Mouse (Mus musculus) kidney, postnatal 4 days (tissue): ENCODE data around the gene Tmem94.
A peak's percentile ranks its signal among the peaks of the same experiment; 100 is the strongest.

Experiments used
- DNase-seq, 2 experiments: peaks; one replicate each; pipeline ENCODE4 v3.0.0; 2021; ENCODE audit warnings: mixed read lengths in 2 of 2

Tmem94 gene

DNA sequence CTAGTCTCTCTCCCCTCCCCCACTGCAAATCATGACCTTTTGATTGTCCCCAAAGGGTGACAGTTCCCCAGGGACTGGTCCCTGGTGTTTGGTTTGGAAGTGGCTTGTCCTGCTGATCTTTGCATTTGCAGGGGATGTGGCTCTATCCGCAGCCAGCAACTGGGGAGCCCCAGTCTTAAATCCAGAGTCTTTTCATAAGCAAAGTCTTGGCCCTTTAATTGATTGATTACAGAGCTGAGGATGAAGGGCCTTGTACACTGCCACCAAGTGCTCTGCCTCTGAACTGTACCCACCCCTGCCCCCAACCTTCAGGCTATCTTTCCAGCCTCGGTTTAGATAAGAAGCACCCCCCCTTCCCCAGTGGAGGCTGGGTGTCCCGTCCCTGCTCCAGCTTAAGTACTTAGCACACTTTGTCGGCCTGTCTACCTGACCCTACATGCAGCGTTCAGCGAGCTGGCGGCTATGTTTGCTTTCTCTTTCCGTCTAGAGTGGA is 67.8 kb downstream of the Tmem94 start:
- DNase-seq = peak; percentile 51 to 67

GRCm38 (mm10) chr11:115834033-115834432 is 68.8 kb downstream of the Tmem94 start:
- peak in 1 of 2 experiments; percentile 31 for DNase-seq

DNA sequence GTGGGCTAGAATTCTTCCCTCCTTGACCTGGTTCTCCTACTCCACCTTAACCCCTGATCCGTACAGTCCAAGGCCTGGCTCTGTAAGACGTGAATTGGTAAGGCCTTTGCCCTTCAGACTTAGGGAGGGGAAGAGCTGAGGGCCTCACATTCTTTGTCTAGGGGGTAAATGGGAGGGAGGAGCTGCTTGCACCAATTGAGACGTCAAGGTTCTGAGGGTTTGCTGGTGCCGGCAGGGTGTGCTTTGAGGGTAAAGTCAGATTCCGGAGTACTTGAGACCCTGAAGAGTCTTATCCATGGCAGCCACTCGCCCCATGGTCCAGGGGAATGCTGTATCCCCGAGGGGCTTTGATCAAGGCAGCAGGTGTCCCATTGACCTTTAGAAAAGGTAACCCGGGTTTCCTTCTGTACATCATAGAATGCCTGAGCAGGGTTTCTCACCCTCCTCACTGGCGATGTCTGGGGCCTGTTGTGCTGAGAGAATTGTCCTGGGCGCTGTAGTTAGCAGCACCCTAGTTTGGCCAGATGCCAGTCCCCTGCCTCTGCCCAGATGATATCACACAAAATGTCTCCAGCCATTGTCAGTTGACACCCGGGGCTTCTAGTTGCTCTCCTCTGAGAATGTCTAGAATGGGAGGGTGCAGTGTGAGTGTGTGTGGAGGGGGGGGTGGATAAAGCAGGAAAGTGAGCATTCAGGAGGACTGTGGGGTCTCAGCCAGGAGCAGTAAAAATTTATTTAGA is 71.6 kb downstream of the Tmem94 start:
- DNase-seq = peak; percentile 31 to 53

GRCm38 (mm10) chr11:115837606-115838345 is 72.5 kb downstream of the Tmem94 start:
- DNase-seq = peak in 1 of 2 experiments; percentile 34

DNA sequence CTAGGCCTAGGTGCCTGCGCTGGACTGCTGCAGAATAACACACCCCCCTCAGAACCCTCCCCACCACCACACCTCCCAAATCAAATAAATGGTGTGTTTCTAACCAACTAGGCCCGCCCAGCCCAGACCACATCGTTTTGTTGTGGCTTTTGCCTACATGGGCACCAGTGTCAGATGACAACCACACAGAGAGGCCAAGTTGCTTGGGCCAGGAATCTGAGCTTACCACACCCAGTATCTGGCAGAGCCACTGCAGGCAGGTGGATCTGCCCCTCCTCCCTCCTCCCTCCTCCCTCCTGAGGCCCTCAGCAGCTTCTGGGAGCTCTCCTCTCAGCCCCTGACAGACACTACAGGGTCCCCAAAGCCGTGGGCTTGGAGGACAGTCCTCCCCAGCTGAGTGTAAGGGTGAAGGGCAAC is 73.7 kb downstream of the Tmem94 start:
- peak; percentile 24 to 43 for DNase-seq

DNA sequence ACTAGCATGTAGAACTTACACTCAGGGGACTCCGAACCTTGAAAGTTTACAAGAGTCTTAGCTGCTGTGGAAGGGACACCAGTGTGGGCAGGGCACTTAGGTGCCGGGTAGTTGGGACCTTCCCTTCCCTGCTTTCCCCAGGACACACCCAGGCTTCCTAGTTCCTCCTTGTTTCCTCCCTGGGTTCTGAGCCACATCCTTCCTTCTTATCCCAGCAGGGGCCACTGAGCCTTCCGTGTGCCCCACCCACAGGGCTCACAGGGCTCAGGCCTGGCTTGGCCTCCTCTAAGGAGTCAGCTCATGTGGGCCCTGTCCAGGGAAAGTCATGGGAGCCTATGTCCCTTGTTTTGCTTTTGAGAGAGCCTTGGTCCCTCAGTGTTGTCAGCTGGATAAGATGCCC is 74.5 kb downstream of the Tmem94 start:
- no peak for DNase-seq

DNA sequence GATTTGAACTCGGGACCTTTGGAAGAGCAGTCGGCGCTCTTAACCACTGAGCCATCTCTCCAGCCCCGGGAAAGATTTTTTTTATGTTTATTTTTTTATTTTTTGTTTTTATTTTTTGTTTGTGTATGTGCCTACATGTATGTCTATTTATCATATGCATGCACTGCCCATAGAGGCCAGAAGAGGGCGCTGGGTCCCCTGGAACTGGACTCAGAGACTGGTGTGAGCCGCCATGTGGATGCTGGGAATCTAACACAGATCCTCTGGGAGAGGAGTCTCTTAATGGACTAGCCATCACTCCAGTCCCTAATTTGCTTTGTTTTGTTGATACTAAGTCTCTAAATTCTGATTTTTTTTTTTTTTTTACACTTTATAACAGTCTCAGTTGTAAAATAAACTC is 75.8 kb downstream of the Tmem94 start:
- DNase-seq = no peak

DNA sequence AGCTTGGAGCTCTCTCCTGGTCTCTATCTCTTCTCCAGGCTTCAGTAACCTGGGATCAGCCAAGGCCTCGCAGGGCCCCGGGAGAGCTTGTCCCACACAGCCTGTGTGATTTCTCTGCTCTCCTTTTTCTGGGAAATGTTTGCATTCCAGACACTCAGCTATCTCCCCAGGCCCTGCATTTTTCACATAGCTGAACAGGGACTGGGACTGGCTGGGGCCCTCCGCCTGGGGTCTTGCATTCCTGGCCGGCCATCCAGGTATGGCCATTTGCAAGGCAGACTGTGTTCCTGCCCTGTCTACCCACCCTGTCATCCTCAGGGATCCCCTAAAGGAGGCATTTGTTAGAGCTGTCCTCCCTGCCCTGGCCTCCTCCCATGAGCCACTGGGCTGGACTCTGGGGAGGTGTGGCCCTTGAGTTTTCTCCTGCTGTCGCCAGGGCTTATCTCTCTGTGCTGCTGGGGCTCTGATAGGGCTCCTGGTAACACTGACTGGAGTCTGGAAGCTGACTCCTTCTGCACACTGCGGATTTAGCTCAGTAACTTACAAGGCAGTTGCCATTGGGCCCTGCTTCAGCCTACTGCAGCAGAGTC is 76.8 kb downstream of the Tmem94 start:
- peak; percentile 52 to 64 for DNase-seq

DNA sequence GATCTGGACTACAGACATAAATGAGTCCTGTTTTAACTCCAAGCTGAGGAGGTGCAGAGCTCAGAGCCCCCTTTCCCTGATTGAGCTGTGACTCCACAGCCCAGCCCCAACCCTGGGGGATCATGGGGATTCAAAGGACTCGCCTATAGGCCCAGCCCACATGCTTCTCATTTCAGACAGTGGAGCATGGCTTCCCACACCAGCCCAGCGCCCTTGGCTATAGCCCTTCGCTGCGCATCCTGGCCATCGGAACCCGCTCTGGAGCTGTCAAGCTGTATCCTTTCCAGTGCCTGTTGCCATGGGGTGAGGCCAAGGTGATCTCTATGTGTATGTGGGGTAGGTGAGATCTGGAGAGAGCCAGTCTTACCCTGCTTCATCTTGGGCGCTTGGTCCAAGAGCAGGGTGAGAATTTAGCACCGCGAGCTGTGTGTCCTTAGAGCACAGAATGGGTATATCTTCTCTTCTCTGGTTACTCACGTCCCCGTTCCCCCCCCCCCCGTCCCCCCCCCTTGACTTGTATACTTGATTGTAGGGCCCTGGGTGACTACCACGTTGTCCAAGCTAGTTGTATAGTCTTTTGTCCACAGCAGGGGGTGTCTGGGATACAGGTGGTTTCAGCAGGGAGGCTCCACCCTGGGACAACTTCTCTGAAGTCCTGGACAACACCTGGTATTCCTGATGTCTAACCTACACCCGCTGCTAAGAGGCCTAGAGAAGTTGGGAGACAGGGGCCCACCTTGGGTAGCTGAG is 78.1 kb downstream of the Tmem94 start:
- DNase-seq = no peak

GRCm38 (mm10) chr11:115843891-115844239 is 78.6 kb downstream of the Tmem94 start:
- peak; percentile 71 to 84 for DNase-seq

- peak; percentile 58 to 76 for DNase-seq
Observed at GRCm38 (mm10) chr11:115844240-115844639, 79.0 kb downstream of the Tmem94 start.

GRCm38 (mm10) chr11:115845819-115846218 is 80.6 kb downstream of the Tmem94 start:
- DNase-seq = no peak
